Mouse (Mus musculus) neural tube, embryonic 14.5 days (tissue): ENCODE results near the gene Gpsm3. TPM values are rescaled to one million over a fixed set of nuclear protein-coding genes. Genes with fewer than 3 reads are reported as not detected.

Experiments used
- ATAC-seq: fragments of 200-750 bp; cut with Nextera tagmentation; 2 replicates; pipeline ENCODE4 v1.8.0; 2017; ENCODE audit warnings: low read depth, mild to moderate bottlenecking, moderate TSS enrichment, moderate library complexity
- H3K27ac ChIP-seq: fragments of 300-500 bp; sonication (generic); 2 replicates; pipeline ENCODE4 v1.5.1; 2014; ENCODE audit warnings: low read depth, mild to moderate bottlenecking, control low read depth, low read length, moderate library complexity, mixed read lengths
- H3K27me3 ChIP-seq: fragments of 300-500 bp; sonication (generic); 2 replicates; pipeline ENCODE4 v1.6.1; 2014; ENCODE audit warnings: low read length; ENCODE audit not compliant: control insufficient read depth, insufficient read depth
- H3K36me3 ChIP-seq: fragments of 300-500 bp; sonication (generic); 2 replicates; pipeline ENCODE4 v1.6.1; 2014; ENCODE audit warnings: low read length, mixed read lengths; ENCODE audit not compliant: control insufficient read depth, insufficient read depth
- H3K4me1 ChIP-seq: fragments of 300-500 bp; sonication (generic); 2 replicates; pipeline ENCODE4 v1.6.1; 2014; ENCODE audit warnings: low read length; ENCODE audit not compliant: control insufficient read depth, insufficient read depth
- H3K4me2 ChIP-seq: fragments of 300-500 bp; sonication (generic); 2 replicates; pipeline ENCODE4 v1.6.1; 2014; ENCODE audit warnings: mild to moderate bottlenecking, low read depth, low read length, control low read depth
- H3K4me3 ChIP-seq: fragments of 300-500 bp; sonication (generic); 2 replicates; pipeline ENCODE4 v1.5.1; 2014; ENCODE audit warnings: low read depth, low read length, control low read depth, mixed read lengths
- H3K9ac ChIP-seq: fragments of 300-500 bp; sonication (generic); replicated peaks from 2 replicates; pipeline ENCODE4 v1.6.1; 2014; ENCODE audit warnings: low read depth, mild to moderate bottlenecking, control low read depth, low read length, mixed read lengths
- H3K9me3 ChIP-seq: fragments of 300-500 bp; sonication (generic); 2 replicates; pipeline ENCODE4 v1.6.1; 2016; ENCODE audit warnings: low read length; ENCODE audit not compliant: control insufficient read depth
- WGBS: fragments of 180-500 bp; shearing (Covaris S2); extraction: QIAGEN DNeasy Blood & Tissue Kit; methylation state at CpG from one replicate; pipeline ENCODE4 v1.1.7; 2014; 5-methylcytosine and 5-hydroxymethylcytosine counted together
- polyA plus RNA-seq: library from polyadenylated mRNA; unstranded; fragments of >200 nt; fragmentation: Nextera tagmentation; extraction: Ambion mirVana; gene quantifications from 2 replicates; pipeline ENCODE4 v1.2.1, GENCODE M21; 2014

Gpsm3 gene
- polyA plus RNA-seq, 1 experiment from 2014 or later = 1.4 TPM

- peak within 1 kb of the TSS; percentile 90 for H3K4me3 ChIP-seq
- peak within 1 kb of the TSS; percentile 96 for H3K9ac ChIP-seq
- ATAC-seq = peak; percentile 86
- peak within 1 kb of the TSS; percentile 86 for H3K27ac ChIP-seq
- peaks cover 23% of the 10 kb centered on the region for H3K4me1 ChIP-seq
- H3K36me3 ChIP-seq = peaks cover 8% of the 10 kb centered on the region; the same call in 1 of the 2 replicates
- H3K9me3 ChIP-seq = no peaks in the 10 kb centered on the region
- no peaks in the 10 kb centered on the region for H3K27me3 ChIP-seq
- WGBS = under 1% methylated on average over 35 of the region's 35 CpGs
- peak within 1 kb of the TSS; percentile 97 for H3K4me2 ChIP-seq
Measured at GRCm38 (mm10) chr17:34604061-34604508, 14.5 kb downstream of the Gpsm3 start, which contains the start of gene Agpat1. Gene Agpat1, plus strand, starts transcription at chr17:34604262.

- ATAC-seq = no peak
- 9% methylated on average over 24 of the region's 24 CpGs for WGBS
- peaks cover 8% of the 10 kb centered on the region; the same call in 1 of the 2 replicates for H3K36me3 ChIP-seq
- no peaks in the 10 kb centered on the region for H3K27me3 ChIP-seq
- peak overlapping the region; percentile 90 for H3K4me3 ChIP-seq
- peak overlapping the region; percentile 86 for H3K27ac ChIP-seq
- peak overlapping the region; percentile 97 for H3K4me2 ChIP-seq
- H3K9ac ChIP-seq = peak overlapping the region; percentile 96
- no peaks in the 10 kb centered on the region for H3K9me3 ChIP-seq
- H3K4me1 ChIP-seq = peaks cover 23% of the 10 kb centered on the region
Measured at GRCm38 (mm10) chr17:34604511-34605237, 15.1 kb downstream of the Gpsm3 start.

GRCm38 (mm10) chr17:34605609-34606008, 16.0 kb downstream of the Gpsm3 start:
- peak; percentile 42 for ATAC-seq
- peaks cover 5% of the 10 kb centered on the region; the same call in 1 of the 2 replicates for H3K36me3 ChIP-seq
- H3K27me3 ChIP-seq = no peaks in the 10 kb centered on the region
- peak overlapping the region; percentile 97 for H3K4me2 ChIP-seq
- H3K9me3 ChIP-seq = no peaks in the 10 kb centered on the region
- H3K4me3 ChIP-seq = peak overlapping the region; percentile 90
- peak overlapping the region; percentile 86 for H3K27ac ChIP-seq
- H3K9ac ChIP-seq = peak overlapping the region; percentile 96
- WGBS = 0% methylated on average over 28 of the region's 30 CpGs
- H3K4me1 ChIP-seq = peaks cover 23% of the 10 kb centered on the region

GRCm38 (mm10) chr17:34606186-34607039, 16.8 kb downstream of the Gpsm3 start:
- Histone ChIP-seq H3K9me3 (no peaks in the 10 kb centered on the region), H3K27me3 (no peaks in the 10 kb centered on the region), H3K4me2 (peak overlapping the region; percentile 97), H3K36me3 (peaks cover 13% of the 10 kb centered on the region), H3K4me3 (peak overlapping the region; percentile 90), H3K9ac (peak overlapping the region; percentile 96), H3K4me1 (peaks cover 23% of the 10 kb centered on the region), H3K27ac (peak overlapping the region; percentile 86)
- 18% methylated on average over 32 of the region's 32 CpGs for WGBS
- ATAC-seq = no peak

GRCm38 (mm10) chr17:34607997-34608396, 18.4 kb downstream of the Gpsm3 start:
- ATAC-seq = no peak
- H3K9ac ChIP-seq = no peak overlapping the region
- 86% methylated on average over 7 of the region's 7 CpGs for WGBS

GRCm38 (mm10) chr17:34611050-34611449, 21.4 kb downstream of the Gpsm3 start:
- Histone ChIP-seq H3K27me3 (no peaks in the 10 kb centered on the region), H3K4me2 (no peak overlapping the region), H3K36me3 (peaks cover 36% of the 10 kb centered on the region), H3K27ac (no peak overlapping the region), H3K4me3 (no peak overlapping the region), H3K9ac (no peak overlapping the region), H3K9me3 (no peaks in the 10 kb centered on the region), H3K4me1 (peaks cover 10% of the 10 kb centered on the region)
- 93% methylated on average over 8 of the region's 8 CpGs for WGBS
- no peak for ATAC-seq

More at GRCm38 (mm10) chr17:34607997-34608396, 18.4 kb downstream of the Gpsm3 start:
- Histone ChIP-seq H3K9me3 (no peaks in the 10 kb centered on the region), H3K27me3 (no peaks in the 10 kb centered on the region), H3K27ac (no peak overlapping the region), H3K4me3 (no peak overlapping the region), H3K36me3 (peaks cover 22% of the 10 kb centered on the region), H3K4me1 (peaks cover 16% of the 10 kb centered on the region), H3K4me2 (no peak overlapping the region)

- no peak overlapping the region for H3K4me3 ChIP-seq
- H3K36me3 ChIP-seq = peaks cover 43% of the 10 kb centered on the region
- no peaks in the 10 kb centered on the region for H3K9me3 ChIP-seq
- 90% methylated on average over 11 of the region's 11 CpGs for WGBS
- peaks cover 5% of the 10 kb centered on the region; the same call in 1 of the 2 replicates for H3K4me1 ChIP-seq
- no peak overlapping the region for H3K4me2 ChIP-seq
- H3K9ac ChIP-seq = no peak overlapping the region
- no peak overlapping the region for H3K27ac ChIP-seq
- no peaks in the 10 kb centered on the region for H3K27me3 ChIP-seq
- no peak for ATAC-seq
Measured at GRCm38 (mm10) chr17:34613054-34613645, 23.5 kb downstream of the Gpsm3 start.

GRCm38 (mm10) chr17:34613830-34614229, 24.2 kb downstream of the Gpsm3 start:
- Histone ChIP-seq H3K9ac (no peak overlapping the region), H3K4me2 (no peak overlapping the region), H3K4me1 (peaks cover under 1% of the 10 kb centered on the region; the same call in 1 of the 2 replicates), H3K9me3 (no peaks in the 10 kb centered on the region), H3K27me3 (no peaks in the 10 kb centered on the region), H3K4me3 (no peak overlapping the region), H3K36me3 (peaks cover 43% of the 10 kb centered on the region), H3K27ac (no peak overlapping the region)
- WGBS = 86% methylated on average over 10 of the region's 10 CpGs
- ATAC-seq = no peak
